Mouse (Mus musculus): ENCODE data around the gene A530064D06Rik. TPM values are rescaled to one million over a fixed set of nuclear protein-coding genes. Genes with fewer than 3 reads are reported as not detected.

Gene A530064D06Rik
- total RNA-seq, 2 experiments from 2014 or later: not detected

Other genes starting within 250 kb of the A530064D06Rik start
- 10 to 100 TPM; 12.3 to 15.9 TPM for gene Foxp4, start 242.6 kb downstream of the A530064D06Rik start, total RNA-seq (2021)
- not detected for gene 1700122O11Rik, start 129.0 kb downstream of the A530064D06Rik start, total RNA-seq (2021)
- gene 1700067P10Rik, start 78.0 kb downstream of the A530064D06Rik start, total RNA-seq (2021): not detected
- gene 9830107B12Rik, start 21.0 kb downstream of the A530064D06Rik start, total RNA-seq (2021): not detected
- gene Trem1, start 65.5 kb upstream of the A530064D06Rik start, total RNA-seq (2021): under 1 TPM; 0.12 to 0.15 TPM
- not detected for gene Trem3, start 80.5 kb upstream of the A530064D06Rik start, total RNA-seq (2021)
- under 1 TPM; 0.14 to 0.97 TPM for gene Treml4, start 97.0 kb upstream of the A530064D06Rik start, total RNA-seq (2021)
- gene Treml2, start 132.2 kb upstream of the A530064D06Rik start, total RNA-seq (2021): under 1 TPM; 0.42 to 0.69 TPM
- under 1 TPM in 1 of 2 experiments, not detected in 1; 0.15 TPM for gene B430306N03Rik, start 148.9 kb upstream of the A530064D06Rik start, total RNA-seq (2021)
- gene Trem2, start 179.1 kb upstream of the A530064D06Rik start, total RNA-seq (2021): 1 to 10 TPM; 1.3 to 1.6 TPM
- gene Treml1, start 192.6 kb upstream of the A530064D06Rik start, total RNA-seq (2021): under 1 TPM in 1 of 2 experiments, not detected in 1; 0.31 TPM
- gene Nfya, start 242.6 kb upstream of the A530064D06Rik start, total RNA-seq (2021): 10 to 100 TPM; 22.0 to 29.9 TPM
- gene Oard1, start 242.7 kb upstream of the A530064D06Rik start, total RNA-seq (2021): 10 to 100 TPM; 11.5 to 16.4 TPM